Mouse (Mus musculus): ENCODE measurements around the gene Tpx2.
A peak's percentile ranks its signal among the peaks of the same experiment; 100 is the strongest.

The Tpx2 gene

GRCm38 (mm10) chr2:152847815-152848302 is at the start of gene Tpx2:
Gene Tpx2, plus strand, starts transcription at chr2:152847964.
- peak; percentile 98 for DNase-seq (ENCODE audit: extremely low spot score, low read depth, low spot score)

GRCm38 (mm10) chr2:152799954-152800761 is 47.6 kb upstream of the Tpx2 start:
- no peak for DNase-seq (ENCODE audit: extremely low spot score, low read depth, low spot score)

- no peak for DNase-seq (ENCODE audit: extremely low spot score, low read depth, low spot score)
These were observed 47.0 kb upstream of the Tpx2 start for GRCm38 (mm10) chr2:152800762-152801113.

GRCm38 (mm10) chr2:152802303-152802702 is 45.5 kb upstream of the Tpx2 start:
- DNase-seq (ENCODE audit: extremely low spot score, low read depth, low spot score), result no peak

- DNase-seq (ENCODE audit: extremely low spot score, low read depth, low spot score), result no peak
These were observed 44.7 kb upstream of the Tpx2 start for GRCm38 (mm10) chr2:152803081-152803480.

GRCm38 (mm10) chr2:152804408-152805110 is 43.2 kb upstream of the Tpx2 start:
- DNase-seq (ENCODE audit: extremely low spot score, low read depth, low spot score), result no peak

- DNase-seq (ENCODE audit: extremely low spot score, low read depth, low spot score), result no peak
These were observed 42.7 kb upstream of the Tpx2 start for GRCm38 (mm10) chr2:152805111-152805490.

GRCm38 (mm10) chr2:152806037-152806436 is 41.7 kb upstream of the Tpx2 start:
- DNase-seq (ENCODE audit: extremely low spot score, low read depth, low spot score), result no peak

- DNase-seq (ENCODE audit: extremely low spot score, low read depth, low spot score), result no peak
These were observed 39.6 kb upstream of the Tpx2 start for GRCm38 (mm10) chr2:152808178-152808577.

- no peak for DNase-seq (ENCODE audit: extremely low spot score, low read depth, low spot score)
These were observed 37.4 kb upstream of the Tpx2 start for GRCm38 (mm10) chr2:152810158-152810941.

GRCm38 (mm10) chr2:152811336-152812165 is 36.2 kb upstream of the Tpx2 start:
- DNase-seq (ENCODE audit: extremely low spot score, low read depth, low spot score), result no peak

- DNase-seq (ENCODE audit: extremely low spot score, low read depth, low spot score), result no peak
These were observed 34.5 kb upstream of the Tpx2 start for GRCm38 (mm10) chr2:152813232-152813631.

GRCm38 (mm10) chr2:152814213-152814874 is 33.4 kb upstream of the Tpx2 start:
- DNase-seq (ENCODE audit: extremely low spot score, low read depth, low spot score), result no peak

- no peak for DNase-seq (ENCODE audit: extremely low spot score, low read depth, low spot score)
These were observed 31.7 kb upstream of the Tpx2 start for GRCm38 (mm10) chr2:152815879-152816656.

- no peak for DNase-seq (ENCODE audit: extremely low spot score, low read depth, low spot score)
These were observed 31.0 kb upstream of the Tpx2 start for GRCm38 (mm10) chr2:152816657-152817348.

- no peak for DNase-seq (ENCODE audit: extremely low spot score, low read depth, low spot score)
These were observed 30.0 kb upstream of the Tpx2 start for GRCm38 (mm10) chr2:152817596-152818291.

- DNase-seq (ENCODE audit: extremely low spot score, low read depth, low spot score), result no peak
These were observed 29.1 kb upstream of the Tpx2 start for GRCm38 (mm10) chr2:152818679-152819078.

- no peak for DNase-seq (ENCODE audit: extremely low spot score, low read depth, low spot score)
These were observed 28.6 kb upstream of the Tpx2 start for GRCm38 (mm10) chr2:152819097-152819624.

All from hindlimb bud, embryonic 11.5 days (tissue).